Mouse (Mus musculus) layer of hippocampus, adult 8-10 months (tissue): ENCODE measurements around the gene Dgki. TPM values are rescaled to one million over a fixed set of nuclear protein-coding genes. Genes with fewer than 3 reads are reported as not detected.

Experiments
- DNase-seq, 2 experiments: peaks; one replicate each; pipeline ENCODE4 v3.0.0; 2022; ENCODE audit warnings: low spot score in 2 of 2
- total RNA-seq, 4 experiments: library from RNA; stranded (reverse); gene quantifications; 2 replicates each; pipeline ENCODE4 v1.2.4; 2022

Dgki gene
- total RNA-seq, 4 experiments from 2014 or later, result 76.6 to 92.9 (median 85.0) TPM

DNA sequence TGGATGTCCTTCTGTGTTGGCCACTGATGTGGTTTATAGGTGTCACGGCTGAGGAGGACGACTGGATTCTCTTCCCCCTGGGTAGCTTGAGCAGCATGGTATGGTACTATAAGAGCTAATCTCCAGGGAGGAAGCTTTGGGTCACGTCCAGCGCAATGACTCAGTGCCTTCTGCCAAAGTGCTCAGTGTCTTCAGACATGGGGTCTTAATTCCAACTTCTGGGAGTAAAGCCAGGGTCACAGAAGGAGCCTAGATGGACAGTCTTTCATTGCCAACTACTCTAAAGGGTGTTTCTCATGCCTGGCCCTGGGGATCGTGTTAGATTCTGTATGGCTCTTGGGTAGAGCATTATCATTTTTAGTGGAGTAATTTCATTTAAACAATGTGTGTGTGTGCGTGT, 231.2 kb downstream of the Dgki start:
- no peak for DNase-seq

DNA sequence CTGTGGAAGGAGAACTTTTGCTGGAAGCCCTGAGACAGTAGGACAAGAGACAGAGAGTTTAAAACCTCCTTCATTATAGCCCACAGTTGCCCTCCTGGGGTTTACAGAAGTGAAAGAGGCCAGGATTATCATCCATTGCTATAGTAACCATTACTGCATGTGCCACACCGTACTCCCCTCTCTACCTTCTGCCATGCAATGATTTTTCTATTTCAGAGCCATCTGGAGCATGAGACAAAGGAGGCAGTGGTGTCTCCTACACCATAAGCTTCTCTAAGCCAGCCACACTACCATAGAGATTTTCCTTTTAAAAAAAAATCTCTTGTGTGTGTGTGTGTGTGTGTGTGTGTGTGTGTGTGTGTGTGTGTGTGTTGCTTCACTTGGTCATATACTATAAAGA, 232.6 kb downstream of the Dgki start:
- no peak for DNase-seq

DNA sequence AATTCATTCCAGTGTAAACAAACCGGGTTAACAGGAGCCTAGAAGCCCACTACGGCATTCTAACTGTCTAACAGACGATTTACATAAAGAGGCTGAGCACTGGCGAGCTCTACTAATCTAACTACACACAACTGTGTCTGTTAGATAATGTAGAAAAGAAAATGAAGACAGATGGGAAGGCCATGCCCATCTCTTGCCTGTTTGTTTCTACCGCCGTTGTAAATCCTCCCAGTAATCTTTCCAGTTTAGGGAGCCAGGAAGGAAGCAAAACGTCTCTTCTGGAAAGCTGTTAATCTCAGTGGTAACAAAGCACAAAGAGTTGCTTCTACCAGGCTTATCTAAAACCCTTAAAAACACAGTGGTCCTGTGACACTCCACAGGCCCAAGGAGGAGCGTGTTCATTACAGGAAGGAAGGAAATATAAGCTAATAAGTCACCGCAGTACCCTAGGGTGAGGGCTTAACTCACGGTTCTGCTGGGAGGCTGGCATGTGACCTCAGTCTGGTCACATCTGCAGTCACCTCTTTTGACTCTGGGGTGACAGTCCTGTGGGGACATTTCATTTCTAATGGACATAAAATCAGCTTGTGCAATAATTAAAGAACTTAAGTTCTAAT, 235.7 kb downstream of the Dgki start:
- no peak for DNase-seq

DNA sequence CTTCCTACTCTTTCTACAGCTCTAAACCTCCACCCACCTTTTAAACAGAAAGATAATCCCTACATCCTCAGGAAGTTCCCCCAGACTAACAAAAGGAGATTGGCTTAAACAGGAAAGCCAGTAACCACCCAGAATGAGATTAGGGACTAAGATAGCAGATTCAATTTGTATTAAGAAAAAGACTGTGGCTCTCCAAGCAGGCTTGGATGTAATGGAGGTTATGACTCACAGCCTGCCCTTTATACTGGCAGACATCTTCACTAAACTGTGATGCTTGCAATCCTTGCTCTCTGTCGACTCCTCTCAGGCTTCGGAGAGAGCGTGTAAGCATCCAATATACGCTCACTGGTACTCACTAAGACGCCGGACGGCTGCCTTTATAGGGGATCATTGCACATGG, 236.7 kb downstream of the Dgki start:
- no peak for DNase-seq

DNA sequence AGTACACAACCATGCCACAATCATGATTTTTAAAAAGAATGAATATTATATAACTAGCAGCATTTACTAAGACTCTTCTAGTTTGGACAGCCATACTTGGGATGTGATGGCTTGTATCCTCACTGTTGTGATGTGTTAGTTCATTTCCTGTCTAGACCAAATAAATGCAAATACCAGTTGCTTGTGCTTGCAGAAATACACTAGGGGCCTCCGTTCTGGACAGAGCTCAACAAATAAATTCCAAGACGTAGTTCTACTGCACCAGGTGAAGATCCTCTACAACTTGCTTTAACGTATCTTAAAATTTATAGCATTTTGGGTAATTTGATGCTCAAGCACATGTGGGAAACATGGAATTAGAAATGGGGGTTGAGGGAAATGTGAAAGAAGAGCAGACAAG, 239.9 kb downstream of the Dgki start:
- DNase-seq, result no peak

DNA sequence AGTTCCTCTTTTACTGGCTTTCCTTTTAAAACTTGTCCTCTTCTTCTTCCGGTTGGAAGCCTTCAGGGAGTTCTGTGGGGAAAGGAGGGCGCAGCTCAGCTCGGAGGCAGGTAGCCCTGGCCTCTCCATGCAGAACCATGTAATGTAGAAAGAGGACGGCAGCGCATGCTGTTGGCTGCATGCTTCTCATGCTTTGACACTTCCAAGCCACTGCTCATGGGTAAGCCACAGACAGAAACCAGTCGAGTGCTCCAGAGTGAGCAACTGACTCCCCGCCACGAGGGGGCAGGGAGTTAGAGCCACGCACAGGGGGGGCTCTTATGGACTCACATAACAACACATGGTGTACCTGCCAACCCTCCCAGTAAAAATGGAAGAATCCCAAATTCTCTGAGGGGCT, 242.0 kb downstream of the Dgki start:
- DNase-seq, result no peak

DNA sequence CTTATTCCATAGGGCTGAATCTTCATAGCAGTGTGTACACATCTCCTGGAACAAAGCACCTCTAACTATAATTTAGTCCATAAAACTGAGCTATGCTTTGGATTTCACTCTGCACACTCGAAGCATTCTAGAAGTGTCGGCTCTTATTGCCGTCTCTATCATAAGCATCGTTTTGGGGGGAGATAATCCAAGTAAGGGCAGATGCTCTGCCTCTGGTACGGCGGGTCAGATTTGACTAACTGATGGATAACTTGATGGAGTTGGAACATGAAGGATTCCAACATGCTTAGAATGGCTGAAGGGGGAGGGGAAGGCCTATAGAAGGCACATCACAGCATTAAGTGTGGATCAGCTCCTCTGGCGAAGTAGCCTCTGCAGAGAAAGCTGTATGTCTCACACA, 242.4 kb downstream of the Dgki start:
- no peak for DNase-seq

DNA sequence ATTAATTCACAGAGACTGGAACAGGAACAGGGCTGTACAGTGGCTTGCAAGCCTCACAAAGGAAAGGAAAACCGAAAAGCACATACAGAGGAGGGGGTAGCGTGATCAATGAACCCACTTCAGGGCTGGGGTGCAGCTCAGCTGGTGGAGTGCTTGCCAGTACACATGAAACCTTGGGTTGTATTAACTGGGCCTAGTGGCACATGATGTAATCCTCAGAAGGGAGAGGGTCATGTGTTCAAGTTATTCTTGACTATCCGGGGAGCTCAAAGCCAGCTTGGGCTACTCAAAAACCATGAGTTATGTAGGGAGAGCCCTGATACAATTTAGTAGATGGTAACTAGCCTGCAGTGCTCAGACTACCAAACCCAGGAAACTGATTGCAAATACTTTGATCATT, 244.3 kb downstream of the Dgki start:
- no peak for DNase-seq

DNA sequence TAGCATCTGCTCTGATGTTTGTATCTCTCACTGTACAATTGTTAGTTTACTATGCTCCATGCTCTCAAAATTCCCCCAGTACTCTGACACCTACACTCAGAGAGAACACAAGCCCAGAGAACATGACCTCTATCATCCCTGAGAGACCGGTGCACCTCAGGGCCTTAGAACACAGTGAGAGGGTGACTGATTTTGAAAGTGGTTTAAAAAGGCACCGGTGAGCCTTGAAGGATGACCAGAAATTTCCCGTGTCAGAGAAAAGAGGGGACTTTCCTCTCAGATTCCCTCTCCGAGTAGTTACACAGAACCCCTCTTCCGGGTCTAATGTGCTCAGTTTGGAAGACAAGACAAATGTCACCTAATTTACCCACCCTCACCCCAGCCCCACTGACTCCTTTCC, 244.9 kb downstream of the Dgki start:
- no peak for DNase-seq

DNA sequence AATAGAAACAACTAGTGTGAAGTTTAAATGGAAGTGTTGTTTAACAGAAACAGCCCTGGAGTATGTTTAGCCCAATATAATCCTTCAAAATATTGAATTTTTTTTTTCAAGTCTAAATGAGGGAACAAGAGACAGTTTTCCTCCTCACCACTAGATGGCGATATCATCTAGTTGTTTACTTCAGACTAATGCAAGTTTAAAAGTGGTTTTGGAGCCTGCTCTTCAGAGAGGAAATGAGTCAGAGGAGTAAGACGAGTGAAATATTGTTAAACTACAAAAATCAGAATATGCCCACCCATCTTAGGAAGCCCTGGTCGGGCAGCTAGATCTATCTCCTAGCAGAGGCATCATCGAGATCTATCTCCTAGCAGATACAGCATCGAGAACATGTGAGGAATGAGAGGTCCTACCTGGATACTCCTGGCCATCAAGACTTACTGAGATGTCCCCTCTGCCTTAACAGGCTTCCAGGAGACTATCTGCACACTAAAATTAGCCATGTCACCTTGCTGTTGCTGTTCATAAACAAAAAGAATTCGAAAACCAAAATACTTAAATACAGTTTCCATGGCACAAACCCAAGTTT, 245.5 kb downstream of the Dgki start:
- no peak for DNase-seq

DNA sequence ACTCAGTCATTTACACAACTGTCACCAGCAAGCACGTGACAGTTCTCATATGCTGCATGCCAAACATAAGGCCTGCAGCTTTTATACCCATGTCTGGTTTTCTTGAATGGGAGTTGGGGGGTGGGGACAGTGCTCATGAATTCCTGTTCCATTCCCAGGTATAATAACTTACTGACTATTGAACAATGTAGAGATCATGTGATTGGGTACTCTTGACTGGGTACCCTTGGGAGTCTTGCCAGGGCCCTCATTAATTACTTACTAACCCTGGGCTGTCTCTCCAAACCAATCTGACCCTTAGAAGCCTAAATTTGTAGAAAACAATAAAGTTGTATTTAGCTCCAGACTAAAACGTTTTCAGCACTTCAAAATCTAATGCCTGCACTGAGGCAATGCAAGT, 246.6 kb downstream of the Dgki start:
- no peak for DNase-seq

DNA sequence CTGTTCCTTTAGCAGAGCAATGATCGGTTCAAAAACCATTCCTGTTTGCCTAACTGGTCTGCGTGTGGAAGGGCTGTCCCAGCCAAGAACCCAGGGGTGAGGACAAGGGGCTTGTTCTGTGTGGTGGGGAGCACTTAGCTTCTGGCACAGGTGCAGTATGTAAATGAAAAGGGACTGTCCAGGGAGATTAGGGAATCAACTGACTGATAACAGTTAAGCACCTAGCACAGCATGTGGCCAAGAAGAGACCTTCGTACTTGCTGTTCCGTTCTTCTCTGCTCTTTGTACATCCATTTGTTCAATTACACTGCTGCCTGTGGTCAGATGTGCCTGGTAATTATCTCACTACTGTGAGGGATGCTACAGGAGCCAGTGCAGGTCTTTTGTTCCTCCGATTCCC, 248.3 kb downstream of the Dgki start:
- no peak for DNase-seq

DNA sequence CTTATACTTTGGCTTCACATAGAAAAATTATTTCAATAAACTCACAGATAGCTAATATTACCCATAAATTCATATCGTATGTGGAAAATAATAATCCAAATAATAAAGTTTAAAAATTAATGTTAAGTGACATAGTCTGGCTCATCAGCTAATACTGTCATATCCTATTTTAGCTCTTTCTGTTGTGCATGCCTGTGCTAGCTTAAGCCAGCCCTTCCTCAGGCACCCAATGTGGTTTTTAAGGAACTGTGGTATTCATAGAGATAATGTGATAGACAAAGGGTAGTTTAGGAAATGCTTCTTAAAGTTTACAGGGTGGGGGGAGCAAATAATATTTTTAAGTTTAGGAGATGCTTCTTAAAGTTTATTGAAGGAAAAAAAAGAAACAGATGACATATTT, 248.8 kb downstream of the Dgki start:
- no peak for DNase-seq

DNA sequence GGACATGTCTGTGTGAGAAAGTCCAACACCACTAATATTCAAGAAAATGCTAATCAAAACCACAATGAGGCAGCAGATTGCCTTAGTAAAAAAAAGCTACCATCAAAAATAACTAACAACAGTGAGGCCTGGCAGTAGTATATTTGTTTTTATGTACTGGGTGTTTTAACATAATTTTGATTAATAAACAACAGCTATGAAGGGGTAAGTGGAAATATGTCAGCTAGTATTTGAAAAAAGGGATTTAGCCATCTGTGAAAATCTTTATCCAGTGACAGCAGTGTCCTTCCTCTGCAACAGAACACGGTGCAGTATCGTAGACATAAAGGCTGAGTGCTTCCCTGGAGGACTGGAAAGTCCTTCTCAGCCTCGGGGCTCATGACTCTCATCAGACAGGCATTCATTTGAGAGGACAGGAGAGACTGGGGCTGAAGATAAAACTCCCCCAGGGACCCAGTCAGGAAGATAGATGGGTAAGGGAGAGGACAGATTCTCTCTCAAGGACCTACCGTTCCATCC, 252.3 kb downstream of the Dgki start:
- no peak for DNase-seq

DNA sequence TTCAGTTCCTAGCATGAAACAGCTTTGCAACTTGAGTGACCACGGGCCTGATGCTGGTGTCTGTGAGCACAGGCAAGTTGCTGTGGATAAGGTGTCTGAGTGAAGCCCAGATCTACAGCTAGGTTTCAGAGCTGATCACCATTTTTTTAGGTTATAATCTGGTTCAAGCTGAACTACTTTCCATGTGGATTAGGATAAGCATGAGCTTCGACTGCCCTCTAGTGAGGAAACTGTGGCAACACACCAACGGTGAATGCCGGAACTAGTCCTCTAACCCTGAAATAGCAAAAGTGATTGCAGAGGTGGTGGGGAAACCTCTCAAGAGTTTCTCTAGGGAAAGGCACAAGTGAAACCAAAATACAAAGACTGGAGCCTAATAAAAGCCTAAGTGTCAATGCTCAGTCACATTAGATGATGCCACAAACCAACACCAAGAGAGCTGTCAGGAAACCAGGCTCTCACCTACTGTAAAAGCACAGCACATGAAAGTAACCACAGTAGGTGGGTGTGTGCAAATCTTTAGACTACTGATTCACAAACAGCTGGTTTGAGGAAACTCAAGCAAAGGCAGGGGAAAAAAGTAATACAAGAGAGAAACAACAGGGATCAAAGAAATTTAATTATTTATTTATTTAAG, 253.7 kb downstream of the Dgki start:
- DNase-seq, result peak; percentile 59 to 75

DNA sequence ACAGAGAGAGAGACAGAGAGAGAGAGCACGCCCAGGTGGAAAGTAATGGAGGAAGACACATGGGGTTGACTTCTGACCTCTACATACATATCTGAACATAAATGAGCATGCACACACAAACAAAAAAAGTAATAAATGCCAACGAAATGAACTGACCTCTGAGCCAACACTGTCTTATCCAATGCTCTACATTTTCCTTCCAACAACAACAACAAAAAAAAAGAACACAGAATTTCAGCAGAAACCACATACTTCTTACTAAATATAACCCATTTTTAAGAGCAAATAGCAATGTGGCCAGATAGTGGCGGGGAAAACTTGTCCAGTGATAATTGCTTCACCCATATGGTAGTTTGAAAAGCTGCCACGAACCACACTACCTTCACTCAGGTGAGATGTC, 255.2 kb downstream of the Dgki start:
- no peak for DNase-seq

DNA sequence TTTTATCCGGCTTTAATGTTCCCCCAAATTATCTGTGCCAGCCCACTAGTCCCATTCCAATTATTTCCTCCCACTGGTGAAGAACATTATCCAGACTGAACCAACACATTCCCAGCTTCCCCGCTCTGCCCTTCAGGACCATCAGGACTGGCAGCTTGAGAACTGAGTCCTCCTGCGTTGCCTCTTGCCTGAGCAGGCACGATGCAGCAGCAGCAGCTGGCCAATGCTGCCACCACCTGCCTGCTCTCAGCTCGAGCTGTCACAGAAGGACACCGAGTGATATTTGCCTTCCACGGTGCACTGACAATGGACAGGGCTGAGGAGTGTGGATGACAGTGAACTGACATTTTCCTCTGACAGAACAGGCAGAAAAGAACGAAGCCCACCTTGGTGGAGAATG, 261.5 kb downstream of the Dgki start:
- peak; percentile 38 to 46 for DNase-seq

DNA sequence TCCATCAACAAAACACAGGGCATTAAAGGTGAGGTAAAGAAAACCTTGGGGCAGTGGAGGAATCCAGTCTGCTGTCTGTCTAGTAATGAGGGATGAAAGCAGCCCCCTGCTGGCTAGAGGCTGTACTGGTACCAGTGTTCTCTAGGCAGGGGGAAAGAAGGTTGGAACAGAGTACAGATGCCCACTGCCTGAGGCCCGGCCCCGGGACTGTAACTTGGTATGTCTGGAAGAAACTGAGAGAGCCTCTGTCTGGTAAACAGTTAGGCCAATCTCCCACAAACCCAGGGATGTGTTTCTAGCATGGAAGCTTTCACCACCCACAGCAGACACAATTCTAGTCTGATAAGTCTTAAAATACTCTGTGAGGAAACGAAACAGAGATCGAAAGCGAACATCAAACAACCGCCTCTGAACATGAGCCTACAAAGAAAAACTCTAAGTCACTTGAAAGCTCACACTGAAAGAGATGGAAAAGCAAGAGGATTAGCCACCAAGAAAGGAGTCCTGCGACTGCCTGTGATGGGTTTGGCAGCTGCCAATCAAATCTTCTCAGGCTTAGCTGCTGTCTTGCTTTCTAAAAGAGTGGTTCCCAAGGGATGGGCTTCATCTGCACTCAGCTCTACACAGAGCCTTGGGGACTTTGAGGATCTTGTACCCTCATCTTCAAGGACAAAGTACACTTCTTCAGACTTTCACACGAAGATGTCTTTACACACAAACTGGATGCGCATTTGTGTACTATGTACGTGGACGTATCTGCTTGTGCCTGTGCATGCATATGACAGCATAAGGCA, 262.7 kb downstream of the Dgki start:
- DNase-seq, result no peak

DNA sequence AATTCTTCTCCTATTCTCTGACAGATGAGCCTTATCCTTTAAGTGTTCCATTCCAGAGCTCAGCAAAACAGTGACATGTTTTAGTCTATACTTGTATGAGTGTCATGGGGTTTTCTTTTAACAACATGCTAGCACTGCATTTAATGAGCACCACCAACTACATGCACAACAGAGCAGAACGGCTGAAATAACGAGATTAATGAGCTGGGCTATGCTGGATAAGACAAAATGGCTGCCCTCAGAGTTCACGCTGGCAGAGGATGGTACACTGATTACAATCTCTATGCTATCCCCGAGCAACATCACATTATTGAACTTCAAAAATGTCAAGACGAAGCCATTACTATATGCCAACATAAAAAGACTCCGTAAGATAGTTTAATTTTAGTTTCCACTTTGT, 264.3 kb downstream of the Dgki start:
- DNase-seq, result no peak

DNA sequence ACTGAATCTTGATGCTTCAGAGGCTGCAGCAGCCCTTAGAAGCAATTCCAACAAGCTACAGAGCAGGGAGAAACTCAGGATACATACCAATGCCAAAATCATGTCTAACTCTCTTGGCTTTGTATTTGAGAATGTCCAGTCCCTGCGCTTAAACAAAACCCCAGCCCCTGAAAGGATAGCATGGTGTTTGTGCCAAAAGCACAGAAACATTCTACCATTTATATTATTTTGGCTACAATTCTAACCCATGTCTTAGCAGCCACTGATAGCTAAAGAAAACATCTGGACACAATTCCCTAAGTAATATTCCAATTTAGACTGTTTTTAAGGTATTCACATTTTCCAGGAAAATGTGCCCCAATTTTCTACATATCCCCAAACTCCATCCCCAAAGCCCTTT, 269.0 kb downstream of the Dgki start:
- DNase-seq, result no peak

DNA sequence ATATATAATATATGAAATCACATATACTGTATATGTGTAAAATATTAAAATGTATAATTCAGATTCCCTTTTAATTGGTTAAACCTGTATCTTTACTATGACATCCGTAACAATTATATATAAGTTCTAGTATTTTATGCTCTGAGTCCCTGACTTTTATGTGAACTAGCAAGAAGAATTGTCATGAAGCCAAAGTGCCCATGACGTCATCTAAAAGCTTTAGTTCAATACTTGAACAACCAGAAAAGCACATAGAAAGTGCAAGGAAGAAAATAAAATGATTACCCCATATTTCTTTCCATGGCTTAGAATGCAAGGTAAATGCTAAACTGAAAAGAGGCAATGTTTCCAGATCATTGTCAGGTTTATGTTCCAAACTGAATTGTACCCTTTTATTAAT, 269.6 kb downstream of the Dgki start:
- DNase-seq, result no peak

DNA sequence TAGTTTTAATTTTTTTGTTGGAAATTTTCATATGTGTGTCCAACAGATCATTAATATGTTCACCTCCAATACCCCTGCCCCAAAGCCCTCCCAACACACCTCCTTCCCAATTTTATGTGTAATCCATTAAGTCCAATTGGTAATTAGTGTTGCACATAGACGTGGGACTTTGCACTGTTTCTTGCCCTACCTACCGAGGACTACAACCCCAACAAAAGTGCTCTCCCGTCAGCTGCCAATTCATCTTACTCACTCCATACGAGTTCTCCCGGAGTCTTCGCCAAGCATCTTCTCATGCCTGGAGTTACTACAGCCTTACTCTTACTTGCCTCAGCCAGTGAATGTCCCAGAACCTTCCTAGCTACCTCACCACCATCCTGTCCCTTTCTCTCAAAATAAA, 271.1 kb downstream of the Dgki start:
- no peak for DNase-seq
